Mouse (Mus musculus) monocyte, adult 2 months (primary cell): Measurements from ENCODE around the gene Gm8890.
"Not testable (repeated sequence)": the region's sequence is repeated elsewhere in the genome, so short reads cannot be mapped to it uniquely, and the experiment has no call there.

Experiments used
- DNase-seq, 2 experiments: peaks; one replicate each; pipeline ENCODE4 v3.0.0; 2022; ENCODE audit warnings: low spot score in 2 of 2, low read depth in 1 of 2

The Gm8890 gene

DNA sequence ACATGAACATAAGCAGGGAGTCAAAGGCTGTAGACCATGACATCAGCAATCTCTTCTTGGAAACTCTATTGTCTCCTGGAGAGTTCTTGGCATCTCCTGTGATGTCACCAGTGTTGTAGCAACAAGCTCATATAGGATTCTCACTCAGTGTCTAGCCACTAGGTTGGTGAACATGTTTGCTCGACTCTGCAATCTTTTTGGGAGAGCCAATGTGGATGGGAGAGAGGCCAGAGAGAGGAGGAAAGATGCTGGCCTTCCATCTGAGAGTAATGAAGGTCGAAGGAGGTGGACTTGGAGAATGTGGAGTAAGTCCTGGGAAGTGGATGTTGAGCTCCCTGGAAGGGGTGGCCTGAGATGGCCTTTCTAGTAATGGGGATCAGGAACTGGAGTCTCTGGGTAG, at the start of gene Gm8890:
Gm8890 (plus strand) TSS at position 301 of the 400 bp plus-strand sequence.
- not testable (repeated sequence) for DNase-seq

DNA sequence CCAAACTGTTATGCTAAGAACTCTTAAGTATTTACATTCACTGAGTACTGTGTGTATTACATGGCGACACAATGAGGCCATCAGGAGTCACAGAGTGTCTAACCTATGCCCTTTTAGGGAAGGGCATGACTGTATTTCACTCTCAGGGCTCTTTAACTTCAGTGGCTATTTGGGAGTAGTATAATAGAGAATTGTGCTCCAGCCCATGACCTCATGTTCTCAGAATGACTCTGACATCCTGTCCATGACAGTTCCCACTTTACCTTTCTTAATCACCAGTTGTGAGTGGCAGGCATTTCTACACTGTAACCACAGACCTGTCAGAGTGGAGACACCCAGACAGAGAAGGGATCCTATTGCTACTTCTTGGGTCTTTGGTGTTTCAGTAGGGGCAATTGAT, 388 bp downstream of the Gm8890 start:
- not testable (repeated sequence) for DNase-seq
